Mouse (Mus musculus): Measurements from ENCODE around the gene Meox1. TPM values are rescaled to one million over a fixed set of nuclear protein-coding genes. Genes with fewer than 3 reads are reported as not detected.

Gene Meox1
- polyA plus RNA-seq, 3 experiments from 2014 or later, result not detected

GRCm38 (mm10) chr11:101849286-101849685 is 44.9 kb downstream of the Meox1 start:
- ATAC-seq, result no peak

- ATAC-seq, result no peak
Observed at GRCm38 (mm10) chr11:101847509-101847908, 46.7 kb downstream of the Meox1 start.

- no peak for ATAC-seq
Observed at GRCm38 (mm10) chr11:101842773-101843163, 51.4 kb downstream of the Meox1 start.

- no peak for ATAC-seq
Observed at GRCm38 (mm10) chr11:101841998-101842772, 52.0 kb downstream of the Meox1 start.

- no peak for ATAC-seq
Observed at GRCm38 (mm10) chr11:101840405-101840804, 53.8 kb downstream of the Meox1 start.

- ATAC-seq, result no peak
Observed at GRCm38 (mm10) chr11:101839426-101839825, 54.7 kb downstream of the Meox1 start.

GRCm38 (mm10) chr11:101832001-101832400 is 62.2 kb downstream of the Meox1 start:
- no peak for ATAC-seq

- ATAC-seq, result no peak
Observed at GRCm38 (mm10) chr11:101830616-101831015, 63.6 kb downstream of the Meox1 start.

GRCm38 (mm10) chr11:101830112-101830511 is 64.1 kb downstream of the Meox1 start:
- no peak for ATAC-seq

- no peak for ATAC-seq
Observed at GRCm38 (mm10) chr11:101828718-101829117, 65.5 kb downstream of the Meox1 start.

Other genes starting within 250 kb of the Meox1 start
- 1 to 10 TPM in 1 of 3 experiments, under 1 TPM in 1, not detected in 1; 0.40 to 1.6 TPM for gene Arl4d, start 228.8 kb downstream of the Meox1 start, polyA plus RNA-seq (2017; shearing (Covaris generic))
- 10 to 100 TPM; 29.2 to 33.5 (median 29.4) TPM for gene Dhx8, start 161.5 kb downstream of the Meox1 start, polyA plus RNA-seq (2017; shearing (Covaris generic))
- under 1 TPM in 1 of 3 experiments, not detected in 2; 0.43 TPM for gene Etv4, start 109.0 kb downstream of the Meox1 start, polyA plus RNA-seq (2017; shearing (Covaris generic))
- not detected for gene Sost, start 72.6 kb upstream of the Meox1 start, polyA plus RNA-seq (2017; shearing (Covaris generic))
- gene Cfap97d1, start 89.9 kb upstream of the Meox1 start, polyA plus RNA-seq (2017; shearing (Covaris generic)), result not detected
- 1 to 10 TPM; 1.1 to 4.3 (median 1.3) TPM for gene Dusp3, start 92.6 kb upstream of the Meox1 start, polyA plus RNA-seq (2017; shearing (Covaris generic))
- under 1 TPM in 1 of 3 experiments, not detected in 2; 0.25 TPM for gene Mpp3, start 134.1 kb upstream of the Meox1 start, polyA plus RNA-seq (2017; shearing (Covaris generic))
- gene Cd300lg, start 147.1 kb upstream of the Meox1 start, polyA plus RNA-seq (2017; shearing (Covaris generic)), result under 1 TPM in 1 of 3 experiments, not detected in 2; 0.14 TPM
- 1 to 10 TPM; 1.8 to 6.9 (median 3.5) TPM for gene Mpp2, start 194.1 kb upstream of the Meox1 start, polyA plus RNA-seq (2017; shearing (Covaris generic))
- not detected for gene Ppy, start 206.9 kb upstream of the Meox1 start, polyA plus RNA-seq (2017; shearing (Covaris generic))
- gene Pyy, start 213.5 kb upstream of the Meox1 start, polyA plus RNA-seq (2017; shearing (Covaris generic)), result not detected